Mouse (Mus musculus) gastrocnemius, postnatal 36 days (tissue): ENCODE measurements around the gene Galntl6. TPM values are rescaled to one million over a fixed set of nuclear protein-coding genes. Genes with fewer than 3 reads are reported as not detected.
"Not testable (repeated sequence)": the region's sequence is repeated elsewhere in the genome, so short reads cannot be mapped to it uniquely, and the experiment has no call there.

Source experiments
- DNase-seq, 2 experiments: peaks; one replicate each; pipeline ENCODE4 v3.0.0; 2022
- intact Hi-C: fragments of 180-260 bp; cut with DNase I; formaldehyde crosslinking; loops from one replicate; pipeline ENCODE4 v1.15.1; 2025
- total RNA-seq, 2 experiments: library from RNA; stranded (reverse); gene quantifications; 2 replicates each; pipeline ENCODE4 v1.2.3; 2021

Galntl6 gene
- total RNA-seq, 2 experiments from 2014 or later, result not detected

DNA sequence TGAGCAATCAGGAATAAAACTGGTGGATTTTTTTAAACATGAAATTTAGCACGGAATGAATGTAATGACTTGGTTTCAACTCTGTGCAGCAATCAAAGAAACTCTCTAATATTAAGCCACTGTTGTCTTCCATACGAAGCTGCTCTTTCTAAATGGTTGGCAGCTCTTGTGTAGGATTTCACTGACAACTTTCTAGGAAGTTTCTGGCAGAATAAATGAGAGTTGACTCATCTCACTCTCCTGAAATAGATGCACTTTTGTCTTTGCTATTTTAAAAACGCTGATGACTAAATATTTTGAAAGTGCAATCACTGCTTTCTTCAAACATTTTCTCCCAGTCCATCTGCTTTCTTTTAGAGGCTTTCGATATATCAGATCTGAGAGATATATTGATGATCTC, 256.8 kb downstream of the Galntl6 start:
- intact Hi-C loops, result no loop called here

DNA sequence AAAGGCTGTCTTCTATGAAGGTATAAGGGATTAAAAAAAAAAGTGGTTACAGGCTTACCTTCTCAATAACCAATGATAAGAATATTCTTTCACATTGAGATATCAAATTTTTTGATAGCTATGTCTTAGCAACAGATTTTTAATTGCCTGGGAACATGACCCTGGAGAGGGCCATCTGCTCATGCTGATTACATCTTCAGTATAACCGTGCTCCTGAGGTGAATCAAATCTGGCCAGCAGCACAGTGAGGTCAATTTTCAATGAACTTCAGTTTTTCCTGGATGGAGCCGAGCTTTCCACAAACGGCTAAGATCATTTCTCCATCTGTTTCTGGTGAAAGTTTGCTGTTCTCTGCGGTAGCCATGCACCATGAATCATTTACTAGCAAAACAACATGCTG, 306.0 kb downstream of the Galntl6 start:
- intact Hi-C loops, result no loop called here
- DNase-seq, result no peak

More for the DNA sequence above, 256.8 kb downstream of the Galntl6 start:
- DNase-seq, result no peak

DNA sequence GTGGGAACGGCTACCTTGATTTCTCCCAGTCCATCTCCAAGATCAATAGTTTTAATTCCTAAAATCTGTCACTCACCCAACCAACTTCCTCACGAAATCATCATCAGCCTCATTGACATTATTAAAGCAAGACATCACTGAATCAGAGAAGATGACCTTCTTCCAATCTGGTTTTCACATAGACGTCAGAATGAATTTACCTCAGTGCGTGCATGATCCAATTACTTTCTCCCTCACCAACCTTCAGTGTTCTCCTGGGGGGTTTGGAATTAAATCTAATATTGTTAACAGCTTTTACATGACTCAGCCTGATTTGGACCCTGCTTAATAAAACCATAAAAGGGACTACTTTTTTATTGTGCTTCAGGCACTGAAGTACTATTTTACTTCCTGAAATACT, 307.7 kb downstream of the Galntl6 start:
- intact Hi-C loops, result no loop called here
- DNase-seq, result no peak

DNA sequence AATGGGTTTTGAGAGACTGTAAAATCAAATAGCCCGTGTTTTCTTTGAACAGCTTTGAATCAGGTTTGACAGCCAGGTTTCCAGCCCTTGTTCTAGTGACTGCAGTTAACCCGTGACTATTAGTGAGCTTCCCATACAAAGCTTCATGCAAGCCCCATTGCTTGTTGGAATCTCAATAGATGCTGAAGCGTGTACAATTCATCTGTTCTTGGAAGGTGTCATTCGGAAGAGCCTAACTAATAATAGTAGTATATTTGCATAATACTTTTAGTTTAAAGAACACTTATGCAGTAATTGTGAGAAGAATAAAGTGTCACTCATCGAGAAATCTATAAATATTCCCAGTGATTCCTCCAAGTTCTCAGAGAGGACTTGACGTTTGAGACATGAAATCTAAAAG, 314.6 kb downstream of the Galntl6 start:
- DNase-seq, result no peak
- intact Hi-C loops, result no loop called here

DNA sequence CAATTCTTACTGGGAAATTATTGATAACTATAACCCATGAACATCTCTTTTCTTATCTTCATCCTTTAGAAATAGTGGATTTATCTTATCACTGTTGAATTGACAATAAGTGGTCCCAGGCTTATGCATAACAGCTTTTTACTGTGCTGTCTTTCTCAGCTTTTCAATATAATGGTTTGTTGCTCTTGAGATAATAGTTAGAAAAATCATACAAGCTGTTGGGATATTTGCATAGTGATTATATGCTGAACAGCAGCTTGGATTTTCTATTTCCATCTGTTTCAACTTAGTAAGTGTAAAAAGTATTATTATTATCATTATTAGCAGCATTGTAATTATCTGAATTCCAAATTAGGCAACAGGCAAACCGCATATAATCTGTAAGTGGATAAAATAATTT, 337.1 kb downstream of the Galntl6 start:
- intact Hi-C loops, result no loop called here

DNA sequence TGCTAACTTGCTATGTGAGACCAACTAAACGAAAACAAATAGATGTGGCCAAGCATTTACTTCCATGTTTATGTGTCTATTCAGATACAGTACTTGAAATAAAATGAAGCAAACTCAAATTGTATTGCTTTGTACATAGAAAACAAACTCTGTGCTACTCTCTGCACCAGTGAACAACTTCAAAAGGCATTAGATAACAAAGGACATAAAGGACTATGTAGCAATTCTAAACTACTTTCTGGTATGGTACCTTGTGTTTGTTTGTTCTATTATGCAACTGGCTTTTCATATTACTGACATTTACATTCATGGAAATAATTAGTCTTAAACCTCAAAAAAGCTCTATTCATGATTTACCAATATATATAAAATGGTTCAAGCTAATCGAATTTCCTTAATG, 344.4 kb downstream of the Galntl6 start:
- intact Hi-C loops, result loop anchor here (5.0 kb wide), 1 partner anchor 1899 kb away; no protein-coding TSS in a partner anchor

More for the DNA sequence above, 337.1 kb downstream of the Galntl6 start:
- DNase-seq, result no peak

DNA sequence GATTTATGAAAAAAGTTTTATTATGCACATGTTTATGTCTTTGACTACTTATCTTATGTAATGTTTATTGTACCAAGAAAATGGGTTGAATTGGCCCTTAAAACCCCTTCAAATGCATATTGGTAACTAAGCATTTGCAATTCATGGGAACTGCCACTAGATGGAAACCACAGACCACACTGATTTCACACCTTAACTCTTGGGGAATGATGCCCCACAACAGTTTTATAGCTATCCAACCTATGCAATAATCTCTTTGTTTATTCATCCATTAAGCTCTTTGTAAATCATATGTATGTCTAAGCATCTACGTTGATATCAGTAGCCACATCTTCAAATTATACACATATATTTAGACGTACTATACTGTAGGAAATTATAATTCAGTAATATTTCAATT, 346.3 kb downstream of the Galntl6 start:
- intact Hi-C loops, result loop anchor here (5.0 kb wide), 1 partner anchor 1901 kb away; no protein-coding TSS in a partner anchor
- DNase-seq, result no peak

More for the DNA sequence above, 344.4 kb downstream of the Galntl6 start:
- DNase-seq, result no peak

DNA sequence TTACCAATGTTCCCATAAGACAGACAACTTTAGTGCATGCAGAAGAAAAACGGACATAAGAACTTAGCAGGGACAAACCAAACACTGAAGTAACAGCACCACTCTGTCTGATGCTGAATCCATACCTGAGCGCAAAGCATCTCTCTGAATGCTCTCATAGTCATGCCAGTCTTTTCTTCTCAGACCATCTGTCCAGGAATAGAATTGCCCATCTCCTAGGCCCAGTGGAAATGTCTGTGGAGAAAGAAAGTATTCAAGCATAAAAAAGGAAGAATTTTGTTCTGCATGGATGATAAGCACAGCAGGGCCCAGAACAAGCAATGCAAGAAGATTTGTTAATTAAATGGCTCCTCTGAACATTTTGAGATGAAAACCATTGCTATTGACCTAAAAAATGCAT, 376.7 kb downstream of the Galntl6 start:
- no peak for DNase-seq
- intact Hi-C loops, result no loop called here

DNA sequence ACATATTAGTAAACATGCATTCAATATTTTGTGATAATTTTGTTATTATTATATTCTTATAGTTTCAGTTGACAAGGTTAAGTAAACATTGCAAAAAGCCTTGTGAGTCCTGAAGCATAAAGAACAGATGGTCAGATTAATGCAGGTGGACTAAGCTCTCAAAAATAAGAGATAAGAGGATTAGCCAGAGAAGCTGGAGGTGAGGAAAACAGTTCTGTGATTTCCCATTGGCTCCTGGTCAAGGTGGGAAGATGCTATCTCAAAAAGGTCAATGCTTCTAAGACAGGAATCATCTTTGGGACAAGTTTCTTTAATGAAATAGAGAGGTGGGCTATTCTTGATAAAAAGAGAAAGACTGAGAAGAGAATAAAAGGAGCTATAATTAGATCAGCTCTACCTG, 377.8 kb downstream of the Galntl6 start:
- DNase-seq, result no peak
- intact Hi-C loops, result loop anchor here (5.0 kb wide), 1 partner anchor 898 kb away; no protein-coding TSS in a partner anchor

DNA sequence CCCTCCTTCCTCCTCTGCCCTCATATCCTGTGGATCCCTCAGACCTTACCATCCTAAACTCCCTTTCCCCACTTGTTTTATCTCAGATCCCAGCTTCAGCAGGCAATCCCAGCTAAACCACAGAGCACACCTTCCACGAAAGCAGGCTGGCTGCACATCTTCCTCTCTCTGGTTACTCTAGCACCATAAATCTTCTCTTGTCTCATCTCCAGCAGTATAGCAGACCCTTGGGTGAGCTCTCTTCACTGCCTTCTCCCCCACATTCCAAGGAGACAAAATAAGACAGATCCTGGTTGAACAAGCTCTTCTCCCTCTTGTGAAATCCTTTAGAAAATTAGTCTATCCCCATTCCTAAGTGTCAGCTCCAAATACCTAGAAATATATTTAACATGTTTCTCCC, 389.0 kb downstream of the Galntl6 start:
- intact Hi-C loops, result no loop called here

DNA sequence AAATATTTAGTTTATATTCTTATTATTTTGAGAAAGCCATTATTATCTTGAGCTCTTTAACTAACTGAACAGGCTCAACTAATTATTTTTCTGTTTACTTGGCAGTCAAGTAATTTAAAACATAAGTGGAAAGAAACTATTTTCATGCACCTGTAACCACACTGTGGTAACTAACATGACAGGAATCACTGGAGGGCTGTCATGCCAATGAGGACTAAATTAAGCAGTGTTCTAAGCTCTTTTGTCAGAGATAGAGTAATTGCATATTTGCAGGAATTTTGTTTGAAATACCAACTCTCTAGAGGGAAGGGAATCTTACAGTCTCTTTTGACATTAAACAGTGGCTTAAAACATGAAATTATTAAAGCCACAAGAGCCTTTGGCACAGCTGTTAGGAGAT, 390.5 kb downstream of the Galntl6 start:
- intact Hi-C loops, result no loop called here
- DNase-seq, result no peak

More for the DNA sequence above, 389.0 kb downstream of the Galntl6 start:
- DNase-seq, result no peak

DNA sequence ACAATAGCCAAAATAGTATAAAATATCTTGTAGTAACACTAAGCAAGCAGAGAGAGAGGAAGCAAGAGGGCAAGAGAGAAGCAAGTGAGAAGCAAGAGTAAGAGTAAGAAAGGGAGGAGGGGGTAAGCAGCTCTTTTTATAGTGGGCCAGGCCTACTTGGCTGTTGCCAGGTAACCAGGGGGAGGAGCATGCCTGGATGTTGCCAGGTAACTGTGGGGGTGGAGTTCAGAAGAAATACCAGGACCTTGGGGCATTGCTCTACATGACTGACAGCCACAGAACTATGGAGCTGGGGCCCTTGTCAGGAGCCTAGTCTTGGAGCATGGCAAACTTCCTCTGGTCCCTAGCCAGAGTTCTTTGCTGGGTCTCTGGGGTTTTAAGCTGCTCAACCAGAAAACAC, 401.9 kb downstream of the Galntl6 start:
- intact Hi-C loops, result no loop called here
- DNase-seq, result no peak

DNA sequence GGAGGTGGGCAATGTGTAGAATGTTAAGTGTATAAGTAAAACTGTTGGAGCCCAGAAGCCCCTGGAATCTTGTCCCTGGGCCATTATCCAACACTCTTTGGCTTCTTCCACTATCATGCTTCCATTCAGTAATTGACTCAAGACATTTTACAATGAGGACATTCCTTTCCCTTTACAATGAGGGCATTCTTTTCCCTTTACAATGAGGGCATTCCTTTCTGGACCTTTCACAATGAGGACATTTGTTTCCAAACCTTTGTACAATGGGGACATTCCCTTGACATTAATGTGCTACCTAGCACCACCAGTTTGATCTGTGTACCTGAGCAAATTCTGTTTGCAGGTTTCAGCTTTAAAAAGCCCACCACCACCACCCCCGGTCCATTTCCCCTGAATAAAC, 403.4 kb downstream of the Galntl6 start:
- intact Hi-C loops, result no loop called here
- DNase-seq, result no peak

DNA sequence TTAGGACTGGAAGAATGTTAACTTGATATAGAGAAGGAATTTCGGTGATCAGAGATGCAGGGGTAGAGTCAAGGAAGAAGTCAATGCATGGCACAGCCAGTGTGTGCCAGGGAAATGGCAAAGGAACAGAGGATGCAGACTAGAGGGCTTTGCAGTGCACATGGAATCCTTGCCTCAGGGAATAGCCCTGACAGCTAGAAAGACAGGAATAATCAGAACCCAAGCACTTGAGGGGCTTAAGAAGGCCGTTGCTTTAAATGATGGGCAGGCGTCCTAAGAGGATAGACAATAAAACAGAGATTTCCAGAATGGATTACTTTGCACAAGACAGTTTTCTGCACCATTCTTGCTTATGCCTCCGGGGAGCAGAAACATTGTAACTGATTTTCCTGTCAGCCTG, 425.3 kb downstream of the Galntl6 start:
- intact Hi-C loops, result no loop called here
- no peak for DNase-seq

DNA sequence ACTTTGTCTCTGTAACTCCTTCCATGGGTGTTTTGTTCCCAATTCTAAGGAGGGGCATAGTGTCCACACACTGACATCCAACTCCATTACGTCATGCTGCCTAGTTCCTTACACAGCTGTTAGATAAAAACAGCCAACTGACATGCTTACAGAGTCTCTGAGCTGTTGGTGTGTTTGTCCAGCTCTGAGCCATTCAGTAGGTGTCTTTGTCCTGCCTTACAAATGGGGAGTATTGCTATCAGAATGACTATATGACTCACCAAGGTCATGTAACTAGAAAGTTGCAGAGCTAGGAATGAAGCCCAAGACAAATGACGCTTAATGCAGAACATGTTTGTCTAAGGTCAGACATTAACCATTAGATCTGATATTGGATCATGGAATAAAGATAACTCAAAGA, 449.1 kb downstream of the Galntl6 start:
- intact Hi-C loops, DNase-seq: not testable (repeated sequence)

DNA sequence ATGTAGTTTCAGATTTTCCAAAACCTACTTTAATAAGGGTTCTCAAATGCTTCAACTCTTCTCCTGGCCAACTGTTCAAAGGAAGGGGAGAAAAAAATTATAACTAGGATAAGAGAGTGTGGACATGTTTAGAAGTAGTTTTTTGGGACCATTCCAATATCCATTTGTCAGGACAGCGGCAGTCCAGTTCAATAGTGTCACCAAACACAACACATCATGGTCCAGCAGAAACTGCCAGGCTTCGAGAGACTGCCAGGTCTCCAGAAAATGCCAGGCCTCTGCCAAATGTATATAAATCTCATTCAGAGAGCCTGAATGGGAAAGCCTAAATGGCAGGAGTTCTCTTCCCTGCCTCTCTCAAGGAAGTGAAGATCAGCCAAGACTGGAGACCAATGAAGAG, 469.7 kb downstream of the Galntl6 start:
- intact Hi-C loops, result no loop called here
- DNase-seq, result no peak

DNA sequence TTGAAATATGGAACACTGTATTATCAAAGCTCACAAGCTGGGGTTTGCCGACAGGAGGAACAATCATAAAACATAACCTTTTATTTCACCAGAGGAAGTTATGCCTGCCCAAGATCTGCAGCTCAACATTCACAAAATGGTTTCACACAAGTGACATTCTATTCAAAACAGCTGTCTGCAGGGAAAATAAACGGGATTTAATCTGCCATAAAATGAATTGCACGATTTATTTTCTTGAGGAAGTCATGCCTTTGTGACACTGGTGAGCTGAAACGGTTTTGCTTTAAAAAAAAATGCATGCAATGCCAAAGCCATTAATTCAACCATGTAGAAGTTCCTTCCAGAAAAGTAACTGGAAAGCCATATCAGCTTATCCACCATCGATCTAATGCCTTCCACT, 494.0 kb downstream of the Galntl6 start:
- intact Hi-C loops, result no loop called here

DNA sequence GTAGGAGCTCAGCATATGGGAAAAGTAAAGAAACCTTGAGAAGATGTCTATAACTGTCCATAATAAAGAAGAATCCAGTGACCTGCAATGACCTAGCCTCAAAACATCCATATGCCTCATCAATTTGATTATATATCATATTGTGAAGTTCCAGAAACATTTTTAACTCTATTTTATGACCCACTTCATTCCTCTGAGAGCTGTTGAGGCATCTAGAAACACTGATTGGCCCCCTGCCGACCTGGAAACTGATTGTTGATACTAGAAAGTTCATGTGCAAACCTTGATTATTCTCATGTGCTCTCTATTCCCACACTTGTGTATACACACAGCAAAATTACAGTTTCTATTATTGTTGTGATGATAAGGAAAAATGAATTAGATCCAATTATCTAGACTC, 494.9 kb downstream of the Galntl6 start:
- DNase-seq, result no peak
- intact Hi-C loops, result no loop called here

More for the DNA sequence above, 494.0 kb downstream of the Galntl6 start:
- DNase-seq, result no peak

DNA sequence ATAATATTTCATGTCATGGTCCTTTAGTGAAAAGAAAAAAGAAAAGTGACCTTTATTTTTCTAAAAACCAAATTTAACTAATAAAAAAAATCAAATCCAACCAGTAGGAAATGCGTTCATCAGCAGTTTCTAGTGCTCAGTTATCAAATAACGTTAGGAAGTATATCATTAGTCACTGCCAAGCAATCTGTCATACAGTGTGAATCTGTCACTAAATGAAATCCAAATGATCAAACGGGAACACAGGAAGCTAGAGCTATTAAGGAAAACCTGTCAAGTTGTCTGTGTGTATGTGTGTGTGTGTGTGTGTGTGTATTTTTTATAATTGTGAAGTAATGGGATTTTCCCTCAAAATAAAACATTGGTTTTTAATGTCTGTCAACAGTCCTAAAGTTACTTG, 515.9 kb downstream of the Galntl6 start:
- intact Hi-C loops, result no loop called here

DNA sequence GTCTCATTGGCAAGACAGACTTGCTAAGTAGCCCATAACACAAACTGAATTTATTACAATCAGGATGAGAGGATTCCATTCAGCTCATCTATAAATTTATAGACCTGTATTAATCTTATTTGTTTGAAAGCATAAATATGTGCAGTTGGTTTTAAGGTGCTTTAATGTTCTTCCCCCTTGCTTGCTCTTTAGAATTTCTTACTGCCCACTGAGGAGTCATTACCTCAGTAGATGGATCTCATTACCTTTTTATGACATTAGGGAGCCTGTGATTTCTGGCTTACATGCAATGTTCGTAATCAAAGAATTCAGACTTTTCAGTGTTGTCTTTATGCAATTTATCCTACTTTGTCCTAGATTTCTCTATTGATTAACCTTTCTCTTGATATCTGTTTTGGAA, 516.6 kb downstream of the Galntl6 start:
- no peak for DNase-seq
- intact Hi-C loops, result no loop called here

More for the DNA sequence above, 515.9 kb downstream of the Galntl6 start:
- no peak for DNase-seq

DNA sequence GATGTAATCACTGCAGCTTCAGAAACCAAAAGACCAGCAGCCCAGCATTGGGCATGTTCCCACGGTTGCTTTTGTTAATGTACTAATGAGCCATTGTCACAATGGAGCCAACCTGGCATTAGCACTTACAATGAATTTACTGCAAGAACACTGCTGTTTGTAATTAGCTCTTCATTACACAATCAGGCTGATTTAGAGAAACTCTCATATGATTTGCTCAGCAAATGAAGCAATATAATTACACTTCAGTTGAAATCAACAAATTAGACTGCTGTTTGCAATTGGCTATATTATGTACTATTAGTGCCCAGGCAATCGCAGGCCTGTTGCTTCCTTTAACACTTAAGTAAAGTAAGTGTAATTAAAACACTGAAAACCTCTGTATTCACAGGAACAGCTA, 540.1 kb downstream of the Galntl6 start:
- intact Hi-C loops, result no loop called here
- no peak for DNase-seq

DNA sequence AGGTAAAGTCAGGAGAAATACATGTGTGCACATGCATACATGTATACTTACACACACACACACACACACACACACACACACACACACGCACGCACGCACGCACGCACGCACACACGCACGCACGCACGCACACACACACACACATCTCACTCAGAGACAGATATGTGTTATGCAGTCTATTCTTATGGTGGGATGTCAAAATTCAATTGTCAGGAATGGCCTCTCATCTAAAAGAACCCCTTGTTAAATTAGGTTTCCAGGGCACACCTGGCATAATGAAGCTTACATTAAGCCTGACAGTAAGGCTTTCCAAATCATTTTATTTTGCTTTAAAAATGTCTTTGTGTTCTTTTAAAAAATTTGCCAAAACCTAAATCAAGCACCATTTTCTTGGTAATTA, 540.5 kb downstream of the Galntl6 start:
- intact Hi-C loops, result no loop called here
- no peak for DNase-seq

DNA sequence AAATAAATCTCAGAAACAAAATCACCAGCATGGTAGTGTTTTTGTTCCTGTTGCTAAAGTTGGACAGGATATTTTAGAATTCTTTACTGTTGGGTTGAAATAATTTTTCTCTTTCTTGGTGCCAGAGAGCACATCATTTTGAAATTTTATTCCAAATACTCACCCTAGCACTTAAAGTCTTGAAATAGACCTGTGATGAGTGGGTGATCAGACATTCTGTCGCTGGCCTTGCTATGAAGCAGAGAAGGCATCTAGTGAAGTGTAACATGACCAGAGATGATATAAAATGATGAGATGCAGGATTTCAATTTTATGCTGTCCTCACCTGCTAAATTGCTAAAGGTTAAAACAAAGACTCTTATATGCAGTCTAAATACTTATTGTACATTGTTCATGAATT, 581.3 kb downstream of the Galntl6 start:
- intact Hi-C loops, result no loop called here
- DNase-seq, result no peak
